Mouse (Mus musculus) CH12.LX (cell line): Measurements from ENCODE around the gene Hist1h2bn.

Experiments
- CTCF ChIP-seq, 2 experiments: IDR thresholded peaks in 1 of 2; conservative IDR thresholded peaks in 1 of 2; 2 replicates each; pipeline ENCODE4 v1.5.1; 2011 to 2012; ENCODE audit warnings: low read depth in 2 of 2, low read length in 2 of 2, improper control_type of control experiment in 1 of 2, inconsistent platforms in 1 of 2, mild to moderate bottlenecking in 1 of 2, moderate library complexity in 1 of 2
- EP300 ChIP-seq: IDR thresholded peaks from 2 replicates; pipeline ENCODE4 v1.6.1; 2011; ENCODE audit warnings: low read length, improper control_type of control experiment
- MEF2A ChIP-seq: IDR thresholded peaks from 2 replicates; pipeline ENCODE4 v1.6.1; 2014; ENCODE audit warnings: low read depth, mild to moderate bottlenecking, inconsistent platforms, low read length, improper control_type of control experiment, borderline replicate concordance
- MYC ChIP-seq: IDR thresholded peaks from 2 replicates; pipeline ENCODE4 v1.6.1; 2011; ENCODE audit warnings: low read depth, mild to moderate bottlenecking, improper control_type of control experiment, low read length
- NELFE ChIP-seq: IDR thresholded peaks from 2 replicates; pipeline ENCODE4 v1.6.1; 2011; ENCODE audit warnings: low read depth, low read length, improper control_type of control experiment
- POLR2A ChIP-seq: IDR thresholded peaks from 2 replicates; pipeline ENCODE4 v1.6.1; 2011; ENCODE audit warnings: low read depth, mild to moderate bottlenecking, improper control_type of control experiment, low read length
- POLR2AphosphoS2 ChIP-seq: IDR thresholded peaks from 2 replicates; pipeline ENCODE4 v1.6.1; 2011; ENCODE audit warnings: low read depth, low read length, improper control_type of control experiment
- SMC3 ChIP-seq: IDR thresholded peaks from 2 replicates; pipeline ENCODE4 v1.6.1; 2011; ENCODE audit warnings: low read depth, low read length, improper control_type of control experiment
- ZNF384 ChIP-seq: IDR thresholded peaks from 2 replicates; pipeline ENCODE4 v1.6.1; 2012; ENCODE audit warnings: low read depth, low read length, improper control_type of control experiment, inconsistent platforms

DNA sequence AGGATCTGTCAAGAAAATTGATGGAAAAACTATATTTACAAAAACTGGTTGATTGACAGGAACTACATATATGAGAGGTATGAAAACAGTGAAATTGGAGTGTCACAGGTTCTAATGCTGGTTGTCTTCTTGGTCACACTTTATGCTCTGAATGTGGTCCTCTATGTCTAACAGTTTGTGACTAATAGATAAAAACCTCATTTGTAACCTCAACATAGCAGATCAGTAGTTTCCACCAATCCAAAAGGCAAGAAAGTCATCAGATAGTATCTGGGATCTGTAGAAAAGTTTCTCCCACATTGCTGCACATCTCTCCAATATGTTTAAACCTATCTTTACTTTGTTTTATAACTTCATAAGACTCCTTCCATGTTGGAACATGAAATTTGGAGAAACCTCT is 2.5 kb upstream of the Hist1h2bn start:
- TF ChIP-seq POLR2A (no peak), MYC (no peak), MEF2A (no peak), EP300 (no peak), POLR2AphosphoS2 (no peak), NELFE (no peak), SMC3 (no peak), ZNF384 (no peak), CTCF (conservative IDR thresholded peaks at IDR 0.05 in 1 of 2, IDR thresholded peaks at IDR 0.05 in 1 of 2; ENCODE audit: low read depth in 2 of 2, low read length in 2 of 2) (no peak)
